Mouse (Mus musculus) lung, adult 18-20 months (tissue): Measurements from ENCODE around the gene Wnt3.
A peak's percentile ranks its signal among the peaks of the same experiment; 100 is the strongest.

Experiments
- DNase-seq, 2 experiments: peaks; one replicate each; pipeline ENCODE4 v3.0.0; 2022; ENCODE audit warnings: mixed read lengths in 2 of 2

Gene Wnt3

GRCm38 (mm10) chr11:103772505-103773386 lies 1.2 kb upstream of the Wnt3 start:
- no peak for DNase-seq

GRCm38 (mm10) chr11:103774228-103774530 lies 229 bp downstream of the Wnt3 start:
- DNase-seq, result no peak

GRCm38 (mm10) chr11:103780152-103780551 lies 6.2 kb downstream of the Wnt3 start:
- no peak for DNase-seq

- no peak for DNase-seq
These were observed 16.0 kb downstream of the Wnt3 start for GRCm38 (mm10) chr11:103789951-103790350.

GRCm38 (mm10) chr11:103801128-103801527 lies 27.2 kb downstream of the Wnt3 start:
- peak; percentile 10 to 17 for DNase-seq

GRCm38 (mm10) chr11:103804126-103804525 lies 30.2 kb downstream of the Wnt3 start:
- DNase-seq, result no peak

- DNase-seq, result no peak
These were observed 30.9 kb downstream of the Wnt3 start for GRCm38 (mm10) chr11:103804804-103805203.

GRCm38 (mm10) chr11:103807966-103808365 lies 34.0 kb downstream of the Wnt3 start:
- DNase-seq, result no peak

GRCm38 (mm10) chr11:103808771-103809610 lies 35.0 kb downstream of the Wnt3 start:
- DNase-seq, result no peak

- no peak for DNase-seq
These were observed 36.0 kb downstream of the Wnt3 start for GRCm38 (mm10) chr11:103809611-103810598.

GRCm38 (mm10) chr11:103810631-103811030 lies 36.7 kb downstream of the Wnt3 start:
- no peak for DNase-seq

- DNase-seq, result no peak
These were observed 37.3 kb downstream of the Wnt3 start for GRCm38 (mm10) chr11:103811246-103811645.

GRCm38 (mm10) chr11:103814808-103815207 lies 40.9 kb downstream of the Wnt3 start:
- DNase-seq, result no peak

GRCm38 (mm10) chr11:103815986-103816385 lies 42.0 kb downstream of the Wnt3 start:
- DNase-seq, result no peak

- no peak for DNase-seq
These were observed 42.8 kb downstream of the Wnt3 start for GRCm38 (mm10) chr11:103816719-103817118.

- no peak for DNase-seq
These were observed 53.3 kb downstream of the Wnt3 start for GRCm38 (mm10) chr11:103827201-103827600.

- DNase-seq, result no peak
These were observed 54.9 kb downstream of the Wnt3 start for GRCm38 (mm10) chr11:103828866-103829265.

GRCm38 (mm10) chr11:103829956-103830355 lies 56.0 kb downstream of the Wnt3 start:
- no peak for DNase-seq

- no peak for DNase-seq
These were observed 56.5 kb downstream of the Wnt3 start for GRCm38 (mm10) chr11:103830476-103830875.

GRCm38 (mm10) chr11:103831766-103832165 lies 57.8 kb downstream of the Wnt3 start:
- DNase-seq, result no peak

- no peak for DNase-seq
These were observed 58.4 kb downstream of the Wnt3 start for GRCm38 (mm10) chr11:103832331-103832730.

GRCm38 (mm10) chr11:103838955-103839354 lies 65.0 kb downstream of the Wnt3 start:
- no peak for DNase-seq

GRCm38 (mm10) chr11:103840834-103841233 lies 66.9 kb downstream of the Wnt3 start:
- no peak for DNase-seq
